Mouse (Mus musculus): ENCODE data around the gene Fndc3b. TPM values are rescaled to one million over a fixed set of nuclear protein-coding genes. Genes with fewer than 3 reads are reported as not detected.

The Fndc3b gene
- polyA plus RNA-seq, 1 experiment from 2014 or later, result 12.0 TPM

- no peak for DNase-seq (ENCODE audit: low spot score)
- no peak for ATAC-seq (ENCODE audit: insufficient number of reproducible peaks, low FRiP score, low TSS enrichment, low read depth)
- Histone ChIP-seq H3K36me3 (ENCODE audit: control insufficient read depth, insufficient read depth, low read length) (no peaks in the 10 kb centered on the region), H3K4me3 (ENCODE audit: low read depth, low read length) (no peak overlapping the region), H3K9ac (ENCODE audit: low read length) (no peak overlapping the region), H3K9me3 (ENCODE audit: control insufficient read depth, low read length) (no peaks in the 10 kb centered on the region), H3K27me3 (ENCODE audit: control insufficient read depth, insufficient read depth, low read length) (no peaks in the 10 kb centered on the region), H3K4me2 (ENCODE audit: low read depth, severe bottlenecking) (no peak overlapping the region), H3K4me1 (ENCODE audit: control insufficient read depth, insufficient read depth, low read length) (peaks cover 4% of the 10 kb centered on the region), H3K27ac (replicated peaks; ENCODE audit: low read depth, low read length) (no peak overlapping the region)
- 78% methylated on average over 7 of the region's 7 CpGs for WGBS
These were observed 37.4 kb downstream of the Fndc3b start for GRCm38 (mm10) chr3:27673660-27674059.

DNA sequence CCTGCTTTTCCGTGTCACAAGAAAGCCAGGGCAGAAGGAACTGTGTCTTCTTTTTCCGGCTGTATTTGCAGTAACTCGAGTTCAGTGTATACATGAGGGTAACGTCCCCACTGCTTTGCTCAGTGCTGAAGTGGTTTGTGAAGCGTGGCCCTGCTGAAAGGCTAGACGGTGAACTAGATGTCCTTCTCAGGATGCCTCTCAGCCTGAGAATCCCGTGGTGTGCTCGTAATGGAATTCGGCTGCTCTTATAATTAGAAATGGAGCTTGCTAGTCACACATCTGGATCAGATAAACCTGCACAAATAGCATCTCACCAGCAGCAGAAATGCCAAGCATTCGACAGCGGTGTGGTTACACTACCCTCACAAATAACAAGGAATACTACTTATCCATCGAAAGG, 40.7 kb downstream of the Fndc3b start:
- no peak overlapping the region for H3K27ac ChIP-seq (replicated peaks; ENCODE audit: low read depth, low read length)
- no peak for DNase-seq (ENCODE audit: low spot score)

GRCm38 (mm10) chr3:27667280-27667679, 43.8 kb downstream of the Fndc3b start:
- Histone ChIP-seq H3K4me1 (ENCODE audit: control insufficient read depth, insufficient read depth, low read length) (peaks cover 6% of the 10 kb centered on the region), H3K27ac (replicated peaks; ENCODE audit: low read depth, low read length) (no peak overlapping the region), H3K9me3 (ENCODE audit: control insufficient read depth, low read length) (no peaks in the 10 kb centered on the region), H3K27me3 (ENCODE audit: control insufficient read depth, insufficient read depth, low read length) (no peaks in the 10 kb centered on the region), H3K9ac (ENCODE audit: low read length) (no peak overlapping the region), H3K36me3 (ENCODE audit: control insufficient read depth, insufficient read depth, low read length) (no peaks in the 10 kb centered on the region), H3K4me3 (ENCODE audit: low read depth, low read length) (no peak overlapping the region), H3K4me2 (ENCODE audit: low read depth, severe bottlenecking) (no peak overlapping the region)
- ATAC-seq (ENCODE audit: insufficient number of reproducible peaks, low FRiP score, low TSS enrichment, low read depth) (no peak), DNase-seq (ENCODE audit: low spot score) (no peak)
- WGBS, result 89% methylated on average over 4 of the region's 4 CpGs

More for the DNA sequence above, 40.7 kb downstream of the Fndc3b start:
- Histone ChIP-seq H3K4me2 (ENCODE audit: low read depth, severe bottlenecking) (no peak overlapping the region), H3K36me3 (ENCODE audit: control insufficient read depth, insufficient read depth, low read length) (no peaks in the 10 kb centered on the region), H3K27me3 (ENCODE audit: control insufficient read depth, insufficient read depth, low read length) (no peaks in the 10 kb centered on the region), H3K9ac (ENCODE audit: low read length) (no peak overlapping the region), H3K4me1 (ENCODE audit: control insufficient read depth, insufficient read depth, low read length) (peaks cover 6% of the 10 kb centered on the region), H3K4me3 (ENCODE audit: low read depth, low read length) (no peak overlapping the region), H3K9me3 (ENCODE audit: control insufficient read depth, low read length) (no peaks in the 10 kb centered on the region)
- 27% methylated on average over 12 of the region's 12 CpGs for WGBS
- no peak for ATAC-seq (ENCODE audit: insufficient number of reproducible peaks, low FRiP score, low TSS enrichment, low read depth)

DNA sequence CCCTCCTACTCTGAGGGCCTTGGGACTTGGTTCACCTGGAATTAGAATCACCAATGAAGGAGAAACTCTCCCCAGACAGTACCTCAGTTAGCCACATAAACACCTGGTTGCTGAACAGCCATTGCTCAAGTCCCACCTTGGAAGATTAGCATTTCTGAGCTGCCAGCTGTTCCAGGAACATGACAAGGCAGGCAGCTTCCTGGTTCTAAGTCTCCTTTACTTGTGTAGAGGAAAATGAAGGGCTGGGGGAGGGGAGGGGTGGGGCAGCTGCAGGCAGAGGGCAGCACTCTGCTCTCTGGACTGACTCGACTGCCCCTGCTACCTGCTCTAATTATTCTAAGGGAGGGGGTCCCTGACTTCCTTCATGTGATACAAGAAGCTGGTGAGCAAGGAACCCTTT, 45.8 kb downstream of the Fndc3b start:
- Histone ChIP-seq H3K4me2 (ENCODE audit: low read depth, severe bottlenecking) (no peak overlapping the region), H3K27me3 (ENCODE audit: control insufficient read depth, insufficient read depth, low read length) (no peaks in the 10 kb centered on the region), H3K9me3 (ENCODE audit: control insufficient read depth, low read length) (no peaks in the 10 kb centered on the region), H3K4me1 (ENCODE audit: control insufficient read depth, insufficient read depth, low read length) (peaks cover 4% of the 10 kb centered on the region), H3K36me3 (ENCODE audit: control insufficient read depth, insufficient read depth, low read length) (no peaks in the 10 kb centered on the region), H3K4me3 (ENCODE audit: low read depth, low read length) (no peak overlapping the region), H3K9ac (ENCODE audit: low read length) (no peak overlapping the region), H3K27ac (replicated peaks; ENCODE audit: low read depth, low read length) (no peak overlapping the region)
- DNase-seq (ENCODE audit: low spot score), result no peak
- ATAC-seq (ENCODE audit: insufficient number of reproducible peaks, low FRiP score, low TSS enrichment, low read depth), result no peak
- WGBS, result 0% methylated on average over 1 of the region's 1 CpGs

GRCm38 (mm10) chr3:27663221-27663620, 47.9 kb downstream of the Fndc3b start:
- 48% methylated on average over 5 of the region's 5 CpGs for WGBS
- H3K27me3 ChIP-seq (ENCODE audit: control insufficient read depth, insufficient read depth, low read length), result no peaks in the 10 kb centered on the region
- no peaks in the 10 kb centered on the region for H3K9me3 ChIP-seq (ENCODE audit: control insufficient read depth, low read length)
- H3K4me2 ChIP-seq (ENCODE audit: low read depth, severe bottlenecking), result no peak overlapping the region
- ATAC-seq (ENCODE audit: insufficient number of reproducible peaks, low FRiP score, low TSS enrichment, low read depth), result no peak
- no peak overlapping the region for H3K4me3 ChIP-seq (ENCODE audit: low read depth, low read length)
- no peak for DNase-seq (ENCODE audit: low spot score)
- H3K9ac ChIP-seq (ENCODE audit: low read length), result no peak overlapping the region
- 0 out of 2 replicates have a peak, but pooled peaks cover 2% of the 10 kb centered on the region for H3K4me1 ChIP-seq (ENCODE audit: control insufficient read depth, insufficient read depth, low read length)
- H3K36me3 ChIP-seq (ENCODE audit: control insufficient read depth, insufficient read depth, low read length), result no peaks in the 10 kb centered on the region
- H3K27ac ChIP-seq (replicated peaks; ENCODE audit: low read depth, low read length), result no peak overlapping the region

- Histone ChIP-seq H3K36me3 (ENCODE audit: control insufficient read depth, insufficient read depth, low read length) (no peaks in the 10 kb centered on the region), H3K4me3 (ENCODE audit: low read depth, low read length) (no peak overlapping the region), H3K9me3 (ENCODE audit: control insufficient read depth, low read length) (no peaks in the 10 kb centered on the region), H3K27ac (replicated peaks; ENCODE audit: low read depth, low read length) (no peak overlapping the region), H3K4me1 (ENCODE audit: control insufficient read depth, insufficient read depth, low read length) (no peaks in the 10 kb centered on the region), H3K9ac (ENCODE audit: low read length) (no peak overlapping the region), H3K4me2 (ENCODE audit: low read depth, severe bottlenecking) (no peak overlapping the region), H3K27me3 (ENCODE audit: control insufficient read depth, insufficient read depth, low read length) (no peaks in the 10 kb centered on the region)
- ATAC-seq (ENCODE audit: insufficient number of reproducible peaks, low FRiP score, low TSS enrichment, low read depth) (no peak), DNase-seq (ENCODE audit: low spot score) (no peak)
- 90% methylated on average over 4 of the region's 4 CpGs for WGBS
These were observed 52.8 kb downstream of the Fndc3b start for GRCm38 (mm10) chr3:27658198-27658763.

DNA sequence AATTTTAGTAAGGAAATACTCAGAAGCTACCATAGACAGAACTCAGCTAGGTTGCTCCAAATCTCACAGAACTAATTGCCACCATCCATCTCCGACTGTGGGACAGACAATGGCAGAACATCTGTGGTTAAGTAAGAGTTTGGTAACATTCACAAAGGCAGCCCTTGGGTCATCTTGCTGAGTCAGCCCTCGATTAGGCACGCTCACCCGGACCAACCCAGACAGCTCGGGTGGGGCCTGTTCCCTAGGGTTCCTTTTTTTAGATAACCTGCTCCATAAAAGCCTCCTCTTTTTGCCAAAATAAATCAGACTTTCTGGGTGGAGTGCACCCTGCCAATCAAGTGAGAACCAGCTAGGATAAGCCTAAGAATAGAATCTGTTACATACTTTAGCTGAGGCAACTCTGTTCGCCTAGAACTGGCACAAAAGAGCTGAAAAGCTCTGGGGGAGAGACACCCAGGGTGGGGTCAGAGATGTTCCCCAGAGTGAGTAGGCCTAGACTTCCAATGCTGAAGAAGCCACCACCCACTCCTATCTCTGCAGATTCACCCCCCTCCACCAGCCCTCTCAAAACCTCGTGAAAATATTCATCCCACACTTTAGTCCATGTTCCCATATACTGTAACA, 54.2 kb downstream of the Fndc3b start:
- ATAC-seq (ENCODE audit: insufficient number of reproducible peaks, low FRiP score, low TSS enrichment, low read depth), result no peak
- Histone ChIP-seq H3K27ac (replicated peaks; ENCODE audit: low read depth, low read length) (no peak overlapping the region), H3K4me2 (ENCODE audit: low read depth, severe bottlenecking) (no peak overlapping the region), H3K27me3 (ENCODE audit: control insufficient read depth, insufficient read depth, low read length) (no peaks in the 10 kb centered on the region), H3K4me1 (ENCODE audit: control insufficient read depth, insufficient read depth, low read length) (no peaks in the 10 kb centered on the region), H3K9me3 (ENCODE audit: control insufficient read depth, low read length) (no peaks in the 10 kb centered on the region), H3K36me3 (ENCODE audit: control insufficient read depth, insufficient read depth, low read length) (no peaks in the 10 kb centered on the region), H3K9ac (ENCODE audit: low read length) (no peak overlapping the region), H3K4me3 (ENCODE audit: low read depth, low read length) (no peak overlapping the region)
- DNase-seq (ENCODE audit: low spot score), result no peak
- 65% methylated on average over 7 of the region's 7 CpGs for WGBS

- H3K36me3 ChIP-seq (ENCODE audit: control insufficient read depth, insufficient read depth, low read length), result no peaks in the 10 kb centered on the region
- no peak for DNase-seq (ENCODE audit: low spot score)
- no peaks in the 10 kb centered on the region for H3K4me1 ChIP-seq (ENCODE audit: control insufficient read depth, insufficient read depth, low read length)
- no peak overlapping the region for H3K27ac ChIP-seq (replicated peaks; ENCODE audit: low read depth, low read length)
- WGBS, result 76% methylated on average over 4 of the region's 4 CpGs
- no peak for ATAC-seq (ENCODE audit: insufficient number of reproducible peaks, low FRiP score, low TSS enrichment, low read depth)
- no peak overlapping the region for H3K4me3 ChIP-seq (ENCODE audit: low read depth, low read length)
- H3K27me3 ChIP-seq (ENCODE audit: control insufficient read depth, insufficient read depth, low read length), result no peaks in the 10 kb centered on the region
- no peaks in the 10 kb centered on the region for H3K9me3 ChIP-seq (ENCODE audit: control insufficient read depth, low read length)
- H3K4me2 ChIP-seq (ENCODE audit: low read depth, severe bottlenecking), result no peak overlapping the region
- H3K9ac ChIP-seq (ENCODE audit: low read length), result no peak overlapping the region
These were observed 55.4 kb downstream of the Fndc3b start for GRCm38 (mm10) chr3:27655673-27656072.

DNA sequence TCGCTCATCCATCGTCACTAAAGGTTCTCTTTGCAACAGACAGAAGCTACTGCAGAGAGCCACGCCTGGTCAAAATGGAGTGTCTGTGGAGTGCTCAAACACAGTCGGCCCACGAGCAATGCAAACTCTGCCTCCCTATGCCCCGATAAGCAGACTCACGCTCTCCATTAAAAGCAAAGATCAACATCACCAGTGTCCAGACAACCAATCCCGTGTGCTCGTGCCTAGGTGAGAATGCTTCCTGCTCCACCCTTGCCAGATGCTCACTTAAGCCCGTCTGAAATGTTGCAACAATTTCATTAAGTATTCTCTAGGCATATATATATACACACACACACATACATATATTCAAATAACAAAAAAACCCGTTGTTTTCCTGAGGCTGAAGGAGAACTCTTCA, 56.1 kb downstream of the Fndc3b start:
- no peak overlapping the region for H3K4me3 ChIP-seq (ENCODE audit: low read depth, low read length)
- no peaks in the 10 kb centered on the region for H3K4me1 ChIP-seq (ENCODE audit: control insufficient read depth, insufficient read depth, low read length)
- no peaks in the 10 kb centered on the region for H3K36me3 ChIP-seq (ENCODE audit: control insufficient read depth, insufficient read depth, low read length)
- no peak overlapping the region for H3K9ac ChIP-seq (ENCODE audit: low read length)
- H3K27me3 ChIP-seq (ENCODE audit: control insufficient read depth, insufficient read depth, low read length), result no peaks in the 10 kb centered on the region
- no peak overlapping the region for H3K4me2 ChIP-seq (ENCODE audit: low read depth, severe bottlenecking)
- DNase-seq (ENCODE audit: low spot score) (no peak), ATAC-seq (ENCODE audit: insufficient number of reproducible peaks, low FRiP score, low TSS enrichment, low read depth) (no peak)
- no peak overlapping the region for H3K27ac ChIP-seq (replicated peaks; ENCODE audit: low read depth, low read length)
- WGBS, result 87% methylated on average over 11 of the region's 11 CpGs
- no peaks in the 10 kb centered on the region for H3K9me3 ChIP-seq (ENCODE audit: control insufficient read depth, low read length)
